Mouse (Mus musculus): ENCODE measurements around the gene Vopp1.

DNA sequence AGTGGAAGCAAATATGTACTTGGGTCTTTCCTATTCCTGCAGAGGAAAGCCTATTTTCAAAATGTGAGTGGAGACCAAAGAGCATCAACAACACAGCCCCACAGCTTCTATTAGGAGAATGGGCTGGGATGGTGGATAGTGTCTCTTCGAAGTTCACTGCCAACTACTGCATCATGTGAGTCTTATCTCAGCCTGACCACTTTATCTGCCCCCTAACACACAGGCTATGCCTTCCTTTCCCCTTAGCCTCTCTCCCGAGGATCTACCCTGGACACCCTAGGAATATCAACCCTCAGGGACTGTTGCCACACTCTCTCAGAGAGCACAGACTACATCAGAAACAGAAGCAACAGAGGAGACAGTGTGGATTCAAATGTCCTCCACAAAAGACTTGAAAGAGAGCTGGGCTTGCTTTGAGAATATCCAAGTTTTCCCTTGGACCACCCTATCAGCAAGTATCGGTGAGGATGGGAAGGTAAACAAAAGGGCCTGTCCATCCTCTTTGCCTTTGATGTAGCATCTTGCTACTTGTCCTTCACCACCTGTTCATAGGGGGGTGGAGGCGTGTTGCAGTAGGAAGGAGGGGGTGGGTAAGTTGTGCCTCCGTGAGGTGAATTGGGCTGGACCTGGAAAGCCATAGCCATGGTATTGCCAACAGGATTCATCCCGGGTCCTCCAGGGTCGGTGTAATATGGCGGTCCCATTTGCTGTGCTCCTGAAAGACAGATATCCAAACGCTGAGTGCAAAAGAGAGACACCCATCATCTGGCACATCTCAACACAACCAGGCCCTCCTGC lies 70.8 kb downstream of the Vopp1 start:
- TF ChIP-seq CTCF (IDR thresholded peaks at IDR 0.05; ENCODE audit: control insufficient read depth, insufficient read depth, insufficient read length) (no peak), MYOG (IDR thresholded peaks at IDR 0.05; ENCODE audit: control insufficient read depth, extremely low read depth, insufficient read length) (no peak), CEBPB (IDR thresholded peaks at IDR 0.05; ENCODE audit: low read depth) (no peak), MAX (IDR thresholded peaks at IDR 0.05) (no peak), USF1 (IDR thresholded peaks at IDR 0.05; ENCODE audit: low read depth) (no peak)

All from C2C12 (cell line).